Mouse (Mus musculus): ENCODE measurements at regions not wholly inside any gene's neighbourhood (a gene's known extent, or its start where the extent isn't known, plus 50 kb on each side); places are given as distances from the start of the nearest gene placed in this dataset.

GRCm38 (mm10) chr13:70277667-70278591 is 359.5 kb downstream of the Ice1 start:
- DNase-seq: no peak
- intact Hi-C loops (cut with DNase I): no loop called here

DNA sequence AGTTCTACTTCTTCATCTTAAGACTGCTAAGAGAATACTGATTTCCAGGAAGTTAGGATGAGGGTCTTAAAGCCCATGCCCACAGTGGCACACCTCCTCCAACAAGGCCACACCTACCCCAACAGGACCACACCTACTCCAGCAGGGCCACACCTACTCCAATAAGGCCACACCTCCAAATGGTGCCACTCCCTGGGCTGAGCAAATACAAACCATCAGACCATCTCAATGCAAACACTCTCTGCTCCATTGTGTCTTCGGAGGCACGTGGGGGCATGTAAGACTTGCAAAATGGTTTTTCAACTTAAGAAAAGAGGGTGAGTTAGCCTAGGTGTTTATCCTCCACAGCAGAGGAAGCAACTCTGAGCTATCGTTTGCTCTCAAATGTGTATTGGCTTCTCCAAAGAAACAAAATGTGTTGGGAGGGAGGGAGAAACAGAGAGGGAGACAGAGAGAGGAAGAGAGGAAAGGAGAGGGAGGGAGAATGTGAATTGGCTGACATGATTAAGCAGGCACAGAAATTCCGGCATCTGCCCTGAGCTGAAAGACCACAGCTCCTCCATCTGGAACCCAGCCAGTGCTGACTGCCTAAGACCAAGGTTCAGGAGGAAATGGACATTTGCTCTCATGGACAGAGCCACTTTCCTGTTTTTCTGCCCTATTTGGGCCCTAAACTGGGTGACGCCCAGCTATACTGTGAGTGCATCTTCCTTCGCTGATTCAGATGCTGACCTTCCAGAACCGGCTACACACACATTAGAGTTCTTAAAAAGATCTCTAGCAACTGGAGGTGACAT is 356.2 kb downstream of the Ice1 start:
- DNase-seq: peak; percentile 24
- intact Hi-C loops (cut with DNase I): no loop called here

DNA sequence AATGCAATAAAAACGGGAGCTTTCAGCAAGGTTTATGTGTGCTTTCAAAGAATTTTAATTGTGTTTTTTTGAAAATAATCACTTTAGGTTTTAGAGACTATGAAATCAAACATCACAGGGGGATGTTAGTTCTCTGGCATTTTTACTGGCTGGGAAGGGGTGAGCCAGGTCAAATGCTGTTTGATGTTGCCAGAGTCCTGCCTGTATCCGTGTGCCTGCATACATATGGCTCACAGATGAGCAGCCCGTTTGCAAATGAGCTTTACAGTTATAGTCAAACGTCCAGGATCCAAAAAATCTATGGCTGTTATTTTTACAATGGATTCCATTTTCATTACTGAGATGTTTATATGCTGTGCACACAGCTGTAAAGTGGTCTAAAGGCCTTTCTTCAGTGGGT is 354.7 kb downstream of the Ice1 start:
- intact Hi-C loops (cut with DNase I): no loop called here
- DNase-seq: no peak

DNA sequence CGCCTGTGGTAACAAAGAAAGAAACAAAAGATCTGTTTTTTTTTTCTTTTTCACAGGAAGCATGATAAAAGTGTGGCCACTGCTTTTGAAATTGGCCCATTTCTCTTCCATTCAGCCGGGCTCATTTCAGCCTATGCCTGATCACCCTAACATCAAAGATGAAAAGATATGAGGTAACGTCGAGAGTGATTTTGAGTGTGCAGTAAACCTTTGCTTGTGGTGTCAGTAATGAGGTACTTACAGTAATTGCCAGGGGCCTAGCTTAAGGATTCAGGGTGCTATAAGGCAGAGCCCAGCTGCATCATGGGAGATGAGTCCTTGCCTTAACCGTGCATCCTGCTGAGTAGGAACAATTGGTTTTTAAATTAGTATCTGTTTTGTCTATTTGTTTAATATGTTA is 354.2 kb downstream of the Ice1 start:
- DNase-seq: no peak
- intact Hi-C loops (cut with DNase I): no loop called here

GRCm38 (mm10) chr13:70292713-70293112 is 344.7 kb downstream of the Ice1 start:
- intact Hi-C loops (cut with DNase I): no loop called here
- no peak for DNase-seq

DNA sequence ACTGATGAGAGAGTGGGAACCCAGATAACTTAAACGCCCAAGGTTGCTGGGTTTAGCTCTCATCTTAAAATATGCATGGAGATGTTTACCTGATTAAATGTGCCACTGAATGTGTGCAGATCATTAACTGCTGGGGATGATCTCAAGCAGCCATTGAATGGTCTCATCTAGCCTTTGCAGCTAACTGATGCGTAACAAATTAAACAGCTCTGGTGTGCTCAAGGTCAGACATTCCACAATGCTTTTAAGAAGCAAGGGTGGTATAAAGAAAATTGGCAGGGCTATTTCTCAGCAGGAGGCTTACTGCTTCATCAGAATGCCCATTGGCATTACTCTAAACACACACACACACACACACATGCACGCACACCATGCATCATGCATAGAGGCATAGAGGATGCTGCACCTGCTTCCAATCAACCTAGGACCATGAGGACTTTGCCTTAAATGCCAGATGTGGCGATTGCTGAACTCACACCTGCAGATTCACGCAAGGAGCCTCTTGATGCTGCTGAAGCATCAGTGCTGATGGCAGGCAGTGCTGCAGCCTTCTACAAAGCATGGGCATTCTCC is 333.4 kb downstream of the Ice1 start:
- intact Hi-C loops (cut with DNase I): no loop called here
- DNase-seq: no peak

DNA sequence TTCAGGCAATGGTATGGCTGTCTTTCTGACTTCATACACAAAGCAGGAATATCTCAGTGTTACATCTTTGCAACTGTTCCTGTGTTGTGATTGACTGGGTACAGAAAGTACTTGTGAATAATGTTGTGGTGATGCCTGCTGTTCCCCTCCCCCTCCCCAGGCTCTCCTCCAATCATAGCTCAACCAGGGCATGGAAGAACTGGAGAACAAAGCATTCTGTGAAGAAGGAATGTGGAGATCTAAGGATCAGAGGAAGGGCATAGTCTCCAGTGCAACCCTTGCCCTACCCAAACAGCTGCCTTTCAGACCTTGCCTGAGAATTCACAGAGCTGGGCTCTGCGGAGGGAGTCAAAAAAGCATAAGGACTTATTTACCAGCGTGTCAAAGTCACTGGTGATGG is 326.9 kb downstream of the Ice1 start:
- intact Hi-C loops (cut with DNase I): no loop called here
- DNase-seq: no peak

- no peak for DNase-seq
- intact Hi-C loops (cut with DNase I): no loop called here
Measured at GRCm38 (mm10) chr13:70311226-70312055, 326.0 kb downstream of the Ice1 start.

DNA sequence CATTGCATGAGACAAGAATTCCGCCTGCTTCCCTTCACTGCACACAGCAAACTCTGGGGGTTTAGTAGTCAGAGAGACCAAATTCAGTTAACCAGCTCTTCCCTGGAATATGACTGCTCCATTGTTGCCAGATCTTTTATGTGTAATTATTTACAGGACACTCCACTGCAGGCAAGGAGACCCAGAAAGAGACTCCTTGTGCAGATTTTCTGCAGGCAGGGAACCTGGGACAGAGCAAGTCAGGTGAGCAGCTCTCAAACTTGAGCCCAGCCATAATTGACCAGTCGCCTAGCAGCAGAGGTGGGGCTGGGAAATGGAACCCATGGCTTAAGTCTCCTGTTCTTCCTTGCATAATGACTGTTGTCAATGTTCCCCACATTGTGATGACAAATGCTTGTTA is 324.2 kb downstream of the Ice1 start:
- DNase-seq: no peak
- intact Hi-C loops (cut with DNase I): no loop called here

- DNase-seq: no peak
- intact Hi-C loops (cut with DNase I): no loop called here
Measured at GRCm38 (mm10) chr13:70323537-70323936, 313.9 kb downstream of the Ice1 start.

- no peak for DNase-seq
- intact Hi-C loops (cut with DNase I): no loop called here
Measured at GRCm38 (mm10) chr13:70336069-70336468, 301.4 kb downstream of the Ice1 start.

- intact Hi-C loops (cut with DNase I): no loop called here
- no peak for DNase-seq
Measured at GRCm38 (mm10) chr13:70340437-70340836, 297.0 kb downstream of the Ice1 start.

- DNase-seq: no peak
- intact Hi-C loops (cut with DNase I): no loop called here
Measured at GRCm38 (mm10) chr13:70343191-70343734, 294.2 kb downstream of the Ice1 start.

DNA sequence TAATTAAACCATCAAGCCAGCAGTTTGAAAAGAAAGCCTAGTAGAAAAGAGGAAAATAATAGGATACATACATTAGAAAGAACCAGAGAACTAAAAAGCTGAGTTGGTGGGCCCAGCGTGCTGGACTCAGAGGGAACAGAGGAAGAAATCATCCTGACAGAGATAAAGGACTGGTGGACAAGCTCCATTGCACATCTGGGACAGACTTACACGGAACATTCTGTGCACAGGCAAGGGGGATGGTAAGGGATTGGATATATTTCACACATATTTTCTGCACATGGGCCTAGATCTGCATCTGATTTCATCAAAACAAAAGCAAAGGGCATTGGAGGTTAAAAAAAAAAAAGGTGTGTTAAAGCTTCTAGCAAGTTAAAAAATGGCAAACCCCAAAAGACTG is 293.5 kb downstream of the Ice1 start:
- DNase-seq: no peak

DNA sequence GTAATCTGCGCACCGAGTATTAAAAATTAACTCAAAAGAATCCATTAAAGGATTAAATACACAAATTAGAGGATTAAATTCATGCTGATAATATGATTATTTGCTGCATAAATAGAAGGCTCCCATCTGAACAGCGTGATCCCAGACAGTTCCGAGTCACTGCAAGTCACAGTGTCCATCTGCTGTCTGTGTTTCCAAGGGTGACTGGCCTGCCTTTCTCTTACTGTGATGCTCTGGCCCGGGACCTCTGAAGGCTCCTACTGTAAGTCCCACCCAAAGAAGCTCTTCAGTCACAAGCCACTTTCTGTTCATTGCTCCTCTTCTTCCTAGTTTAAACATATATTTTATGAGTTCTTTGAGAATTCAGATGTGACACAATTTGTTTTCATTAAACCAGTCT is 293.1 kb downstream of the Ice1 start:
- intact Hi-C loops (cut with DNase I): no loop called here
- no peak for DNase-seq

More for the DNA sequence above, 293.5 kb downstream of the Ice1 start:
- intact Hi-C loops (cut with DNase I): no loop called here

- no peak for DNase-seq
- intact Hi-C loops (cut with DNase I): no loop called here
Measured at GRCm38 (mm10) chr13:70348456-70348855, 289.0 kb downstream of the Ice1 start.

- no peak for DNase-seq
- intact Hi-C loops (cut with DNase I): no loop called here
Measured at GRCm38 (mm10) chr13:70348965-70349364, 288.5 kb downstream of the Ice1 start.

GRCm38 (mm10) chr13:70369647-70370046 is 267.8 kb downstream of the Ice1 start:
- DNase-seq: no peak
- intact Hi-C loops (cut with DNase I): no loop called here

DNA sequence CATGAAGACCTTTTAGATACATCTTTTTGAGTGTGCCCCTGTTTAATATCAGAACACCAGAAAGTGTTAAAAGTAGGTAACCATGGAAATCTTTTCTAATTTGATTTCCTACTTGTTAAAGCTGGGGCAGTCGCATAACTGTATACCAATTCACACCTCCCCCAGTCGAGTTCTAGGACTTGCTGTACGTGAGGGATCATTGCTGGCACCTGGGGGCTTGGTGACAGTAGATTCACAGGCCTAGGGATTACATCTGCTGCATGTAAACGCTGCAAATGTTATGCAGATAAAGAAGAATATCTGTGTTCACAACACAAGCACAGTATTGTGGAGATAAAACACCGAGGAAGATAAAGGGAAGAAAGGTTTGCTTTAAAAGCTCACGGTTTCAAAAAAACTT is 256.7 kb downstream of the Ice1 start:
- DNase-seq: no peak
- intact Hi-C loops (cut with DNase I): no loop called here

DNA sequence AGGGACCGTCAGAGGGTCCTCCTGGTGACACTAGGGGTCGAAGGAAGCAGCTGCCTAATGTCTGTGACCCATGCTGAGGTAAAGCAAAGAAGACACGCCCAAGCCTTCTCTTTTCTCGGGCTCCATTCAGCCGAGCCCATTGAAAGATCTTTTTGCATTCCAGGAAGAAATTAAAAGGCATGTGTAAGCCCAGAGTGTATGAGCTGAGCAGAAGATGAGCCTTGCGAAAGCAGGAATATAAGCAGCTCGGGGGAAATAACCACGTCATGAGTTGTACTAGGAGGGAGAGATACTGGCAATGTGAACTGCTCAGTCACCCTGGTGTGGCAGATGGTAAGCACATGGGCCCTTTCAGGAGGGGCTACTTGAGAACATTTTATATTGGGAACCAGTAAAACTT is 252.1 kb downstream of the Ice1 start:
- intact Hi-C loops (cut with DNase I): no loop called here
- DNase-seq: no peak
